Mouse (Mus musculus) right cerebral cortex, adult 18-20 months (tissue): ENCODE results near the gene Bcl2.

Experiments
- DNase-seq: peaks from one replicate; pipeline ENCODE4 v3.0.0; 2022; ENCODE audit warnings: mixed read lengths

Bcl2 gene

GRCm38 (mm10) chr1:106712330-106712729 lies 1.7 kb downstream of the Bcl2 start:
- peak; percentile 32 for DNase-seq

DNA sequence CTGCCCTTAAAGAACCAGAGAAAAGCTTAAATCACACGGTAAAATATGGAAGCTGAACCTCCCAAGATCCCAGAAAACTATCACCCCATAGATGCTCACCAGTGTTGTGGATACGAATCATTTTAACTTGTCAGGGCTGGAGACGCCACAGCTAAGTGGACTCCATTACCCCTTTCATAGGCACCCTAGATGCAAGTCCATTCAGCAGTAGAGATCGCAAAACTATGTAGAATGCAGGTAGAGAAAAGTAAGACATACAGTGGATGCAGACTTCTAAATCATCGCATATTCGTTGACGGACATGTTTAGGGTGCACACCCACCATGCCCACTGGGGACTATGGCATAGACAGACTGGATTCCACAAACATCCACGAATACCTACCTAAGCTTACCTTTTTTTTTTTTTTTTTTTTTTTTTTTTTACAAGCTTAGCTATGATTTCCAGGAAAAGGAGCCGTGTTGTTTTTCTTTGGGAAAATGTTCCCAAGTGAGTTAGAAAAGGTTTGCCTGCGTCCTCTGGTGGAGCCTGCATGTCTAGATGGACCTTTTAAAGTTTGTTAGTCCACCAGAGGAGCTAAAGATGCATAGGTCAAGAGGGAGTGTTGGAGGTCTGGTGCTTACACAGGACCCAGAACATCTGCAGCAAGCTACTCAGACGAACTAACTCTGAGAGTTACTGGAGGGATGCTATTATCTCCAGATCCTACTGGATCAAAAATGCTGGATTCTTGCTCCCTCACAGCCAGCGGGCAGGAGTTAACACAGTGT lies 2.5 kb downstream of the Bcl2 start:
- no peak for DNase-seq

- DNase-seq = no peak
Observed at GRCm38 (mm10) chr1:106710202-106710601, 3.9 kb downstream of the Bcl2 start.

DNA sequence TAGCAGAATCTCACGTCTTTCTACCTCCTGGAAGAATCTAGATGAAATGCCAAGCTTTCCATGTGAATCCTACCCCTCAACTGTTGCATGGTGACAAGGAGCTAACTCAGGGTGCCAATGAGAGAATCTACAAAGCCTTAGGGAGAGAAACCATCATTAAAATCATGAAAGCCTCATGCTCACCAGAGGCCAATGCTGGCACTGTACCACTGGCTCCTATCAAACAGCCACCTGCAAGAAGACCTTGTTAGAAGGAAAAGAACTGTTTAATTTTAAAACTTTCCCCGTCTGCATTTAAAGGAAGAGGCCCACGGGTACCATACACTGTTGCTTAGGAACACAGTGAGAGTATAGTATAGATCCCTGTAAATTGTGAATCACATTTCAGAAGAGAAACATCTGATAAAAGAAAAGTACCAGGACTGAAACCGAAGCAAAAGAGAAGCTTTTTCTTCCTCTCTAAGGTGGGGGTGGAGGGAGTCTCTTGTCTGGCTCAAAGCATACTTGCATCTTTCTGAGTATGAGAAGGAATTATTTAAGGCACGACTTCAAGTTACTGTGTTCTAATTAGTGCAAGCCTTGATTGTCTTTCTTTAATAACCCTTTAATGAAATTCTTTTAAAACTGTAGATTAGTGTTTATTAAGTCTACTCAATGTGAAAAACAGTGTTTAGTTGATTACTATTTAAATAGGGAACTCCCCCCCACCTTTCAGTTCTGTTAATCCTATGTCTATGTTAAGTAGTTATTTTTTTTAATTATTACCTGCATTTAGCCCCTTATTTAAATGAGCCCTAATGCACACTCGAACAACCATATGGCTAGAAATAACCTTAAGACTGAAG lies 6.8 kb downstream of the Bcl2 start:
- DNase-seq = no peak

GRCm38 (mm10) chr1:106703183-106703582 lies 10.9 kb downstream of the Bcl2 start:
- no peak for DNase-seq

- no peak for DNase-seq
Observed at GRCm38 (mm10) chr1:106702471-106703175, 11.5 kb downstream of the Bcl2 start.

DNA sequence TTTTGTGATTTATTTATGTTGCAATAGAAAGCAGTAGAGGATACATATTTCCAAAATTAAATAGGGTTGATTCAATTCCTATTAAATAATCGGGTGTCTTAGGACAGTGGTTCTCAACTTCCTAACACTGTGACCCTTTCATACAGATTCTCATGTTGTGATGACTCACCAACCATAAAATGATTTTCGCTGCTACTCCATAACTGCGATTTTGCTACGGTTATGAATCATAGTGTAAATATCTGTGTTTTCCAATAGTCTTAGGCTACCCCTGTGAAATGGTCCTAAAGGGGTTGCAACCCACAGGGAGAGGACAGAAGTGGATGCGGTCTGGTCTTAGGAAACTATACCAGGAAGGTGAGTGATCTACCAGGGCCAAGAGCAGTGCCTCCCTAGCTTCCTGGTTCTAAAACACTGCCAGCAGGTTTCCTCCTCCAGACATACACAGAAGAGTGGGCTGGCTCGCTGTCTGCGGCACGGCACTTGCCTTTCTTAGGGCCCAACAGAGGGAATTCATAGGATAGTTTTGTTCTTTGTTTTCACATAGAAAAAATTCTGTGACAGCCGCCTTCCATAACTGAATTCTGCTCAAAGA lies 13.5 kb downstream of the Bcl2 start:
- peak; percentile 23 for DNase-seq

- DNase-seq = no peak
Observed at GRCm38 (mm10) chr1:106696472-106696871, 17.6 kb downstream of the Bcl2 start.

- no peak for DNase-seq
Observed at GRCm38 (mm10) chr1:106695649-106696048, 18.4 kb downstream of the Bcl2 start.

DNA sequence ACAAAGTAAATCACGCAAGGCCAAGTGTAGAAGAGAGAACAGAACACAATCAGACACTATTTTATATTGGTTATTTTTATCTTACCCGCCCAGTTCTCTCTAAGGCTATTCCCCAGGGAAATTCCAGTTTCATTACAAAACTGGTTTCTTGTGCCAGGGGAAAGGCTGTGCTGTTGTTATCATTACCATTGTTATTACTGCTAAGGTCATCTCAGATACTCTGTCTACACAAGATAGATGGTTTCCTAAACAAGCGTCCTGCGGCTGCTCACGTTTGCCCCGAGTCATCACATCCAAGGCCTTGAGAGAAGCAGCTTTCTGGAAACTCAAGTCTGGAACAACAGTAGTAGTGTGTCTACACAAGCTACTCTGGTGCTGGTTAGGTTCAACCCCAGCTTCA lies 19.8 kb downstream of the Bcl2 start:
- no peak for DNase-seq

GRCm38 (mm10) chr1:106692599-106692998 lies 21.5 kb downstream of the Bcl2 start:
- DNase-seq = no peak

DNA sequence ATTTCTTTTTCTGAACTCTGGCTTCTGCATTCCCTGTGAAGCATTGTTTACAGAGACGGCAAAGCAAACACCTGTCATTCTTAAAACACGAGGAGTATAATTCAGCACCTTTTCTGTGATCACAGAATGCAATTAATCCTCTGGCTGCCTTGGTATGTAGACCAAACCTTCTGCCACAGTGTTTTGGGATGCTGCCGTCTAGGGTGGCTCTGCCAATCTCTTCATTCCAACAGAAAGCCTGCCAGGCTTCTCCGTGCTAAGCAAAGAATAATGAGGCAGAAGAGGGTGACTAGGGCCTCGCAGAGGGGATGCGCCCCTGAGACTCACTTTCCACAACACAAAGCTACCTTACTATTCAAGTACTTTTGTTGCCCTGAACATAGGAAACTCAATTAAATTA lies 23.2 kb downstream of the Bcl2 start:
- no peak for DNase-seq

GRCm38 (mm10) chr1:106688161-106688516 lies 25.9 kb downstream of the Bcl2 start:
- peak; percentile 17 for DNase-seq

- peak; percentile 26 for DNase-seq
Observed at GRCm38 (mm10) chr1:106687435-106688160, 26.5 kb downstream of the Bcl2 start.

DNA sequence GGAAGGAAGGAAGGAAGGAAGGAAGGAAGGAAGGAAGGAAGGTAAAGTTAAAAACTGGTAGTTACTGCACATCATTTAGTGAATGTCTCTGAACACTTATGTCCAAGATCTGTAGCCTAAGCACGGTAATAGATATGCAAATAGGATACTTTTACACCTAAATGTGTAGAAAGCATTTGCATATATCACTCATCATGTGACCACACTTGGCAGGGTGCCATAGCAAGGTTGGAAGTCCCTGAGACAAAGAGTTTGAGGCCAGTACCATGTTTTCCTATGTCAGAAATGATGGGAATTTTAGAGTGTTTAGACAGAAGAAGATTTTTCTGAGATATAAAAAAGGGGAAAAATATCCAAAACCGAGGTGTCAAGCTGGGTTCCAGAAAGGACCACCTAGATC lies 28.4 kb downstream of the Bcl2 start:
- DNase-seq = no peak

GRCm38 (mm10) chr1:106684546-106684945 lies 29.5 kb downstream of the Bcl2 start:
- no peak for DNase-seq

DNA sequence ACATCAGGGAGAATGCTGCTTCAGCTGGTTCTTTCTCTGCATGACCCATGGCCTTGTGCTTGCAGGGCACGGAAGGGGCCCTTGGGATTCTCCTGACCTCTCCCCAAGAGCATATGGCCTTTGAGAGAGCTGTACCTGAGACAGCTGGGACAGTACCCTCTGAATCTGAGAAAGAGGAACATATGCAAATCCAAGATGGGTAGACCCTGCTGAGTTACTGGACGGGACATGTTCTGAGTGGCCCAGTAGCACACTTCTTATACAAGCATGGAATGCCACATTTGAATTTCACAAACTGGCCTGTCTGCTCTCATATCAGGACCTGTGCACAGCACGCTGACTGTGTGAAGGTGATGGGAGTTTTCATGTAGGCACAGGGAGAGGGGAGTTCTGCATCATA lies 31.2 kb downstream of the Bcl2 start:
- DNase-seq = no peak

GRCm38 (mm10) chr1:106679800-106680515 lies 34.1 kb downstream of the Bcl2 start:
- no peak for DNase-seq

DNA sequence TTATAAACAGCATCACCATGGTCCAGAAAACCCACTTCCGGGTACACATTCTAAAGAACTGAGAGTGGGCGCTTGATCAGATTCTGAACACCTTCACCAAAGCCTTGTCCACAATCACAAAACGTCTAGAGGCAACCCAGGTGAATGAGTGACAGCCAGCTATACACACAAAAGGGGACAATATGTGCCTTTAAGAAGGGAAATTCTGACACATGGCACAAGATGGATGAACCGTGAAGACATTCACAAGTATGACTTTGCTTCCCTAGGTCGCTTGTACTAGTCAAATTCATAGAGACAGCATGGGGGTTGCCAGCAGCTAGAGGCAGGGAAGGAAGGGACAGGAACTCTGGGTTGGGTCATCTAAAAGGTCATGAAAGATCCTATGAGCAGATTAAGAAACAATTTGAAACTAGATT lies 36.0 kb downstream of the Bcl2 start:
- no peak for DNase-seq

DNA sequence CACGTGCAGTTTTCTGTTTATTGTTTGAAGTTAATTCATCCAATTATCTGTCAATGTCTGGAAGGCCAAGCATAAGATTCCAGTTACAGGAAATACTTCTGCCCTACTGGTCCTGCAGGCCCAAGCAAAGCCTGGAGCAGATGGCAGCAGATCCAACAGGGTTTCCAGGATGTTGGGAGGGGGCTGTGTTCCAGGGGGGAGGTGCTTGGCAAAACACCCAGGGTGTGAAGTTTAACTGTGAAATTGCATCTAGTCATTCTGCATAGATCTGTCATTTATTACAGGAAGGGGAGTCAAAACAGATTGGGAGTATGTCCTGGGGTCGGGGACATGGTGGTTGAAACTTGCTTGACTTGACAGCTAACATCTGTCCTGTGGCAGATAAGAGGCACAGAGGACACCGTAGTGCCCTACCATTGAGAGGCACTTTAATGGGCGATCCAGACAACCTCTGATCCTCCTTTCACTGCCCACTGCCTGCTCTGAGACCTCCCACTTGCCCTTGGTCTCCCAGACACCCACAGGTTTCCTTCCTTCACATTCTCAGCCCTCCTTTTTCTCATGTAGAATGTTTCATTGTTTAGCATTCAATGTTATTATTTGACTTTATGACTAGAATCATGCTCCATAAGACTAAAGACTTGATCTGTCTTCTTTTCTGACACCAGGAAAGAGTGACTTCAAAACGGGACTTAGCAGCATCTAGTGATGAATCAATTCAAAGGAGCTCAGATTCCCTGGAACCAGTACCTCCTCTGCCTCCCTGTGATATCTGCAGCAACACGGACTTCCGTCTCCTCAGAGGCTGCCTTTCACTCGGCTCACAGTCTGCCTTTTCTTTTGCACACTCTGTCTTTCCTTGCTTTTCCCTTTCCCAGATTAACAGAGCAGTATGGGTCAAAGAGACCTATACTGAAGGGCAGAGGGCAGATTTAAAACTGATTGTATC lies 47.7 kb downstream of the Bcl2 start:
- DNase-seq = no peak

DNA sequence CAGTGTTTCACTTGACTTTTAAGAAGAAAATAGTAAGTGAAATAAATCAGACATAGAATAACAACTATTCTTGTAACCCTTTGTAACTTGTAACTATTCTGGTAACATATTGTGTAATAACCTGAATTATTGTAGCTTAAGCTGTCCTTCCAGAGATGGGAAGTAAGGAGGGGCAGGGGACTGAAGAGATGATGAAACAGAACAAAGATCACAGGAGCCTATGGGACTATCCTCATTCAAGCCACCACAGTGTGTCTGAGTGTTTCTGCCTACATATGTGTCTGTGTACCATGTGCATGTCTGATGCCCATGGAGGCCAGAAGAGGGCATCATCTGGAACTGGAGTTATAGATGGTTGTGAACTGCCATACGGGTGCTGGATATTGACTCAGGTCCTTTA lies 49.1 kb downstream of the Bcl2 start:
- no peak for DNase-seq
